Mouse (Mus musculus): Measurements from ENCODE around the gene Igdcc3. TPM values are rescaled to one million over a fixed set of nuclear protein-coding genes. Genes with fewer than 3 reads are reported as not detected.

The Igdcc3 gene
- polyA plus RNA-seq, 1 experiment from 2014 or later, result 3.0 TPM

GRCm38 (mm10) chr9:65233243-65233985 is 92.4 kb downstream of the Igdcc3 start:
- H3K36me3 ChIP-seq, result peaks cover 23% of the 10 kb centered on the region
- no peak overlapping the region for H3K27ac ChIP-seq
- H3K27me3 ChIP-seq, result no peaks in the 10 kb centered on the region
- peaks cover 20% of the 10 kb centered on the region for H3K4me1 ChIP-seq
- no peak overlapping the region for H3K9ac ChIP-seq
- no peak overlapping the region for H3K4me3 ChIP-seq
- WGBS, result 86% methylated on average over 9 of the region's 9 CpGs
- no peak overlapping the region for H3K4me2 ChIP-seq
- ATAC-seq (ENCODE audit: insufficient number of reproducible peaks, insufficient read depth, low FRiP score, low TSS enrichment, low read depth), result no peak
- no peaks in the 10 kb centered on the region for H3K9me3 ChIP-seq

- Histone ChIP-seq H3K27me3 (no peaks in the 10 kb centered on the region), H3K9me3 (no peaks in the 10 kb centered on the region), H3K4me3 (no peak overlapping the region), H3K27ac (no peak overlapping the region), H3K9ac (no peak overlapping the region), H3K36me3 (peaks cover 22% of the 10 kb centered on the region), H3K4me1 (peaks cover 21% of the 10 kb centered on the region), H3K4me2 (no peak overlapping the region)
- 62% methylated on average over 3 of the region's 3 CpGs for WGBS
- ATAC-seq (ENCODE audit: insufficient number of reproducible peaks, insufficient read depth, low FRiP score, low TSS enrichment, low read depth), result no peak
Observed at GRCm38 (mm10) chr9:65234734-65235133, 93.7 kb downstream of the Igdcc3 start.

Other genes with a start within 250 kb of the Igdcc3 start
- not detected in 2 replicates for gene Slc24a1, start 189.6 kb upstream of the Igdcc3 start, polyA plus RNA-seq (2015; fragmentation: Nextera tagmentation; extraction: Ambion mirVana)
- 51.6 and 58.3 TPM in 2 replicates for gene Ints14, start 180.3 kb upstream of the Igdcc3 start, polyA plus RNA-seq (2015; fragmentation: Nextera tagmentation; extraction: Ambion mirVana)
- gene Hacd3, start 119.5 kb upstream of the Igdcc3 start, polyA plus RNA-seq (2015; fragmentation: Nextera tagmentation; extraction: Ambion mirVana), result 91.3 and 92.1 TPM in 2 replicates
- gene Dpp8, start 108.8 kb upstream of the Igdcc3 start, polyA plus RNA-seq (2015; fragmentation: Nextera tagmentation; extraction: Ambion mirVana), result 36.7 and 37.2 TPM in 2 replicates
- 31.0 and 31.7 TPM in 2 replicates for gene Igdcc4, start 39.7 kb upstream of the Igdcc3 start, polyA plus RNA-seq (2015; fragmentation: Nextera tagmentation; extraction: Ambion mirVana)
- gene Parp16, start 54.2 kb downstream of the Igdcc3 start, polyA plus RNA-seq (2015; fragmentation: Nextera tagmentation; extraction: Ambion mirVana), result 7.1 and 8.1 TPM in 2 replicates
- 0.74 and 1.2 TPM in 2 replicates for gene Cilp, start 124.0 kb downstream of the Igdcc3 start, polyA plus RNA-seq (2015; fragmentation: Nextera tagmentation; extraction: Ambion mirVana)
- gene Clpx, start 153.1 kb downstream of the Igdcc3 start, polyA plus RNA-seq (2015; fragmentation: Nextera tagmentation; extraction: Ambion mirVana), result 56.2 TPM in 2 replicates
- 10.4 and 10.6 TPM in 2 replicates for gene Pdcd7, start 204.9 kb downstream of the Igdcc3 start, polyA plus RNA-seq (2015; fragmentation: Nextera tagmentation; extraction: Ambion mirVana)
- gene Ubap1l, start 219.9 kb downstream of the Igdcc3 start, polyA plus RNA-seq (2015; fragmentation: Nextera tagmentation; extraction: Ambion mirVana), result 0.19 and 0.41 TPM in 2 replicates